Mouse (Mus musculus): ENCODE results near the gene Gm28043. TPM values are rescaled to one million over a fixed set of nuclear protein-coding genes. Genes with fewer than 3 reads are reported as not detected.

The Gm28043 gene
- polyA plus RNA-seq, 1 experiment from 2014 or later = 2.2 TPM

DNA sequence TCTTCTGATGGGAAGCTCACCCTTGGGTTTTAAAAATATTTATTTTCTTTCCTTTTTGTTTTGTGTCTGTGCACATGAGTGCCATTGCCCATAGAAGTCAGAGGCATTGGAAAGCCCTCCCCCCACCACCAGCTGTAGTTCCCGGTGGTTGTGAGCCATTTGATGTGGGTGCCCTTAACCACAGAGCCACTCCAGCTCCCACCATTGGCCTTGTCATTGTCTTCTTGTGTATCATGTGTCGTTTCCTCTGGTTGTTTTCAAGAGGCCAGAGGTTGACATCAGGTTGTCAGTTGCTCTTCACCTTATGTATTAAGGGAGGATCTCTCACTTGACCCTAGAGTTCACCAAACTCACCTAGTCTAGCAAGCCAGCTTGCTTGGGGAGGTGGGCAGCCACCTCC, 78.9 kb downstream of the Gm28043 start:
- 61% methylated on average over 2 of the region's 2 CpGs for WGBS
- no peak for ATAC-seq (ENCODE audit: low FRiP score, low TSS enrichment)
- peaks cover 71% of the 10 kb centered on the region for H3K36me3 ChIP-seq (ENCODE audit: control insufficient read depth, insufficient read depth, low read length)

DNA sequence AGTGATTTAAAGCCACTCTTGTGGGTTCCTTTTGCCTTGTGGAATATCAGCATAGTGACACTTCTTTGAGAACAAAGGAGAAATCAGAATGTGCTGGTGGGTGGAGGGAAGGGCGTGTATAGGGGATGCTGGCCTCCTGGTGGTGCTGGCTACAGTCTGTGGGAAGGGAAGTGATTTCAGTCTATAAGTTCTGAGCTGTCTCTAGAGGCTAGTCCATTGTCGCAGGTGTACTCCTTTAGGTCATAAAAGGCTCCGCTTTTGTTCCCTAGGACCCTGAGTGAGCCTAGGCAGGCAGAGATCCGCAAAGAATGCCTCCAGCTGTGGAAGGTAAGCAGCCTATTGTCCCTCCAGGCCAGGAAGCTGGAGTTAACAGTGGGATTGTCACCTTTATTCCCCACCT, 79.8 kb downstream of the Gm28043 start:
- H3K36me3 ChIP-seq (ENCODE audit: control insufficient read depth, insufficient read depth, low read length) = peaks cover 76% of the 10 kb centered on the region
- H3K27me3 ChIP-seq (ENCODE audit: control insufficient read depth, insufficient read depth, low read length) = no peaks in the 10 kb centered on the region
- no peaks in the 10 kb centered on the region for H3K4me1 ChIP-seq (ENCODE audit: control insufficient read depth, insufficient read depth, low read length)
- 80% methylated on average over 4 of the region's 4 CpGs for WGBS
- no peak overlapping the region for H3K9ac ChIP-seq (ENCODE audit: low read depth, low read length)
- no peak overlapping the region for H3K4me2 ChIP-seq (replicated peaks; ENCODE audit: low read depth, low read length)
- ATAC-seq (ENCODE audit: low FRiP score, low TSS enrichment) = no peak
- no peak overlapping the region for H3K4me3 ChIP-seq (ENCODE audit: low read length)
- H3K27ac ChIP-seq (ENCODE audit: low read depth, low read length) = no peak overlapping the region
- H3K9me3 ChIP-seq (ENCODE audit: control insufficient read depth, low read length) = no peaks in the 10 kb centered on the region

More for the DNA sequence above, 78.9 kb downstream of the Gm28043 start:
- H3K27ac ChIP-seq (ENCODE audit: low read depth, low read length) = no peak overlapping the region
- no peaks in the 10 kb centered on the region for H3K4me1 ChIP-seq (ENCODE audit: control insufficient read depth, insufficient read depth, low read length)
- no peaks in the 10 kb centered on the region for H3K9me3 ChIP-seq (ENCODE audit: control insufficient read depth, low read length)
- no peak overlapping the region for H3K9ac ChIP-seq (ENCODE audit: low read depth, low read length)
- H3K4me3 ChIP-seq (ENCODE audit: low read length) = no peak overlapping the region
- no peak overlapping the region for H3K4me2 ChIP-seq (replicated peaks; ENCODE audit: low read depth, low read length)
- H3K27me3 ChIP-seq (ENCODE audit: control insufficient read depth, insufficient read depth, low read length) = no peaks in the 10 kb centered on the region

DNA sequence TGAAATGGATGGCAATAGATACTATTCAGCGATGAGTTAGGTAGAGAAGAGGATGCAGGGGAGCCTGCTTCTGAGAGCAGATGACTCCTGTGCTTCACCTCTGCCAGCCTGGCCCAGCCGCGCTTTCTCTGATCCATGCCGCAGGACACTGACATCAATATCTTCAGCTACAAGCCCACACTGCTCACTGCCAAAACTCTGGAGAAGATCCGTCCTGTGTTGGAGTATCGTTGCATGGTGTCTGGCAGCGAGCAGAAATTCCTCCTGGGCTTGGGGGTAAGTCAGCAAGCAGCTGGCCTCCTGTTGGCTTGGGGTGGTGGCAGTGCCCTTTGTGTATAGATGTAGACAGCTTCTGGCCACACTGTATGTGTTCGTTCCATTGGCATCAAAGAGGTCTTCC, 82.3 kb downstream of the Gm28043 start:
- H3K9ac ChIP-seq (ENCODE audit: low read depth, low read length) = no peak overlapping the region
- H3K4me3 ChIP-seq (ENCODE audit: low read length) = no peak overlapping the region
- ATAC-seq (ENCODE audit: low FRiP score, low TSS enrichment) = no peak
- no peaks in the 10 kb centered on the region for H3K9me3 ChIP-seq (ENCODE audit: control insufficient read depth, low read length)
- H3K4me2 ChIP-seq (replicated peaks; ENCODE audit: low read depth, low read length) = no peak overlapping the region
- WGBS = 95% methylated on average over 8 of the region's 8 CpGs
- peaks cover 77% of the 10 kb centered on the region for H3K36me3 ChIP-seq (ENCODE audit: control insufficient read depth, insufficient read depth, low read length)
- no peak overlapping the region for H3K27ac ChIP-seq (ENCODE audit: low read depth, low read length)
- H3K27me3 ChIP-seq (ENCODE audit: control insufficient read depth, insufficient read depth, low read length) = no peaks in the 10 kb centered on the region
- no peaks in the 10 kb centered on the region for H3K4me1 ChIP-seq (ENCODE audit: control insufficient read depth, insufficient read depth, low read length)

DNA sequence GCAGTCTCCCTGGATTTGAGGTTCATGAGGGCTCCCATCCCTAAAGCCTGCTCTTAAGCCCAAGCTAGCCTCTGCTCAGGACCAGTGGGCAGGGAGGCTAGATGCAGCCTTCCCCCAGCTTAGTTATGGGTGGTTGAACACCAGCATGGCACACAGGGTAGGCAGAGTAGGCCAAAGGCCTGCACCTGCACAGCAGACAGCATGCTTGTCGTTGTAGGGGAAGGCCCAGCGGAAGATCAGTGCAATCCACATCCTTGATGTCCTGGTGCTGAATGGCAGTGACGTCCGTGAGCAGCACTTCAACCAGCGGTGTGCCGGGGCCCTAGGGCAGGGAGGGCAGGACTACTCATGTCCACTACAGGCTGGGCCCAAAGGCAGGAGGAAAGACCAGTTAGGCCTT, 83.7 kb downstream of the Gm28043 start:
- WGBS = 87% methylated on average over 6 of the region's 6 CpGs
- no peak for ATAC-seq (ENCODE audit: low FRiP score, low TSS enrichment)
- no peaks in the 10 kb centered on the region for H3K4me1 ChIP-seq (ENCODE audit: control insufficient read depth, insufficient read depth, low read length)
- H3K9ac ChIP-seq (ENCODE audit: low read depth, low read length) = no peak overlapping the region
- peaks cover 90% of the 10 kb centered on the region for H3K36me3 ChIP-seq (ENCODE audit: control insufficient read depth, insufficient read depth, low read length)
- no peaks in the 10 kb centered on the region for H3K27me3 ChIP-seq (ENCODE audit: control insufficient read depth, insufficient read depth, low read length)
- no peaks in the 10 kb centered on the region for H3K9me3 ChIP-seq (ENCODE audit: control insufficient read depth, low read length)
- no peak overlapping the region for H3K4me3 ChIP-seq (ENCODE audit: low read length)
- no peak overlapping the region for H3K4me2 ChIP-seq (replicated peaks; ENCODE audit: low read depth, low read length)
- no peak overlapping the region for H3K27ac ChIP-seq (ENCODE audit: low read depth, low read length)

DNA sequence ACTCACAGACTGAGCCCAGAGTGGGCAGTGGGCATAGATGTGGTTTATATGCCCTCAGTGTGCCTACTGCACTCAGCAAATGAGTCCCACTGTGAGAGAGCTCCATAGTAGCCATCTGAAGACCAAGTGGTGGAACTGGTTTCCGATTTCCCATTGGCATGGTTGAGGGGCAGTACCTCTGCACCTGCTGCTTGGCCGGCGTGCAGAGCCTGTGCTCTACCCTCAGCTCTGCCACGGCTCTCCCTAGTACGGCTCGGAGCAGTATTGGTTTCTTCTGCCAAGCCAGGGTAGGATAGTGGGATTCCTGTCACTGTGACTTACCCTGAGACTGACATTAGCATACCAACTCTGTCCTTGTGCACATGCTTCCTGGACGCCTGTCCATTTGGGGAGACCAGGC, 85.9 kb downstream of the Gm28043 start:
- Histone ChIP-seq H3K4me2 (replicated peaks; ENCODE audit: low read depth, low read length) (no peak overlapping the region), H3K9ac (ENCODE audit: low read depth, low read length) (no peak overlapping the region), H3K27ac (ENCODE audit: low read depth, low read length) (no peak overlapping the region), H3K4me3 (ENCODE audit: low read length) (no peak overlapping the region), H3K36me3 (ENCODE audit: control insufficient read depth, insufficient read depth, low read length) (peaks cover 79% of the 10 kb centered on the region), H3K4me1 (ENCODE audit: control insufficient read depth, insufficient read depth, low read length) (no peaks in the 10 kb centered on the region), H3K9me3 (ENCODE audit: control insufficient read depth, low read length) (no peaks in the 10 kb centered on the region), H3K27me3 (ENCODE audit: control insufficient read depth, insufficient read depth, low read length) (no peaks in the 10 kb centered on the region)
- ATAC-seq (ENCODE audit: low FRiP score, low TSS enrichment) = no peak; the same call in 1 of the 2 replicates
- 96% methylated on average over 7 of the region's 7 CpGs for WGBS

DNA sequence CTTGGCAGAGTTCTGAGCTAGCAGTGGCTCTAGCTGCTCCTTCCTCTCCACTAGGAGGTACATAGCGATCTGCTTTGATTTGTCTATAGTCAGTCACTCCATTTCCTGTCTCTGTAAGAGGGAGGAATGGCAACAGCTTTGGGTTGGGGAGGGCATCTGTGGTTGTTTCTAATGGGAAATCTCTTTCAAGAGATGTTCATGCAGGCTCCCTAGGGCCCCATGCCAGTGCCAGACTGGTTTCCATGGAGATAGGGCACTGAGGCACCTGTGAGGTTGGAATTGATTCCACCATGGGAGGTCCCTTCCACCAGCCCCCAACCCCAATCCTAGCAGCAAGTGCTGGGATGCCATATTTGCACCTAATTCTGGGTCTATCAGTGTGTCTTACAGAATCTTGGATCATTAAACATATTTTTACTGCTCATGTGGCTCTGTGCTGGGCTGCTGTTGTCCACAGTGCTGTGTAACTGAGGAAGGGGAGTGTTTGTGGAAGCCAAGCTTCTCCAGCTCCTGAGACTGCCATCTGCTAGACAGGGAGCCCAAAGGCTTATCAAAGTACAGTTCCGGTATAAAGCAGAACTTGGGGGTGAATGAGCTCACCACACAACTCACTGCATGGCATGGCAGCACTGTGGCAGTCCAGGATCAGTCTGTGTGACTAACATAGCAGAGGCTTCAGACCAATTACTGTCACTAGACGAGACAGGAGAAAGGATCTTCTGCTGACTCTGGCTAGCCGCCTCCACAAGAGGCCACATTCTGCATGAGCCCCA, 88.4 kb downstream of the Gm28043 start:
- Histone ChIP-seq H3K4me2 (replicated peaks; ENCODE audit: low read depth, low read length) (no peak overlapping the region), H3K27ac (ENCODE audit: low read depth, low read length) (no peak overlapping the region), H3K36me3 (ENCODE audit: control insufficient read depth, insufficient read depth, low read length) (peaks cover 59% of the 10 kb centered on the region), H3K27me3 (ENCODE audit: control insufficient read depth, insufficient read depth, low read length) (no peaks in the 10 kb centered on the region), H3K4me1 (ENCODE audit: control insufficient read depth, insufficient read depth, low read length) (peaks cover 9% of the 10 kb centered on the region), H3K9me3 (ENCODE audit: control insufficient read depth, low read length) (no peaks in the 10 kb centered on the region), H3K4me3 (ENCODE audit: low read length) (no peak overlapping the region), H3K9ac (ENCODE audit: low read depth, low read length) (no peak overlapping the region)
- 81% methylated on average over 4 of the region's 4 CpGs for WGBS
- ATAC-seq (ENCODE audit: low FRiP score, low TSS enrichment) = no peak

DNA sequence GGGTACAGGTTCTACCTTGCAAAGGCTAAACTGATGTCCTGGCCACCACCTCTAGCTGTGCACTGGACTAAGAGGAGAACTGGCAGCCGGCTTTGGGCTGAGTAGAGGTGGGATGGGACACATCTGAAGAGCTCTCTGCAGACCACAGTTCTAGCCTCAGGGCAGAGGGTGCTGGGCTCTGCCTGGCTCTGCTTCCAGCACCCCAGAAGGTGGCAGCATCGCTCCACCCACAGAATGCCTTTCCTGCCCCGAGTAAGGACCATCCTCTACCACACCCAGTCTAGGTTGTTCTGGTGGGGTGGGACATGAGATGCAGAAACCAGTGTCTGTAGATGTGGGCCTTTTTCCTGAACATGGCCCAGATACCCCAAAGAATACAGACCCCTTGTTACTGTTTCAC, 90.1 kb downstream of the Gm28043 start:
- Histone ChIP-seq H3K9me3 (ENCODE audit: control insufficient read depth, low read length) (no peaks in the 10 kb centered on the region), H3K4me1 (ENCODE audit: control insufficient read depth, insufficient read depth, low read length) (peaks cover 12% of the 10 kb centered on the region), H3K27me3 (ENCODE audit: control insufficient read depth, insufficient read depth, low read length) (no peaks in the 10 kb centered on the region), H3K27ac (ENCODE audit: low read depth, low read length) (no peak overlapping the region), H3K4me3 (ENCODE audit: low read length) (no peak overlapping the region), H3K4me2 (replicated peaks; ENCODE audit: low read depth, low read length) (no peak overlapping the region), H3K9ac (ENCODE audit: low read depth, low read length) (no peak overlapping the region), H3K36me3 (ENCODE audit: control insufficient read depth, insufficient read depth, low read length) (peaks cover 44% of the 10 kb centered on the region)
- 0 out of 2 replicates have a peak, but pooled peaks have one; percentile 56 for ATAC-seq (ENCODE audit: low FRiP score, low TSS enrichment)
- 44% methylated on average over 3 of the region's 3 CpGs for WGBS

DNA sequence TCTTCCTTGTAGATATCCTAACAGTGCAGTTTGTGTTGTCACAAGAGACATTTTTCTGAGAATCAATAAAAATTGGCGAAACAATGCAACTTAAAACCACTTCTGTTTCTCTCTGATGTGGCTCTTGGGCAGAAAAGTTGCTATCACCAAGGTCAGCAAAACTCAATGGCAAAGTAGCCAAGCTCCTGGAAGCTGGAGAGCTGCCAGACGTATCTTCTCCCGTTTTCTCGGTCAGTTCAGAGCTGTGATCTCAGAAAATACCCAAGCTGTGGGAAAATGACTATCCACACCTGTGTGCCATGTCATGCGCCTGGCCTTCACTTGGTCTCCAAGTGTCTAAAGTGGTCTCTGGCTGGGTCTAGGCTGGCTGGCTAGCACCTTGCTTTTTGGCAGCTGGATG, 91.2 kb downstream of the Gm28043 start:
- Histone ChIP-seq H3K9ac (ENCODE audit: low read depth, low read length) (no peak overlapping the region), H3K9me3 (ENCODE audit: control insufficient read depth, low read length) (no peaks in the 10 kb centered on the region), H3K27ac (ENCODE audit: low read depth, low read length) (no peak overlapping the region), H3K27me3 (ENCODE audit: control insufficient read depth, insufficient read depth, low read length) (no peaks in the 10 kb centered on the region), H3K4me2 (replicated peaks; ENCODE audit: low read depth, low read length) (no peak overlapping the region), H3K4me1 (ENCODE audit: control insufficient read depth, insufficient read depth, low read length) (peaks cover 18% of the 10 kb centered on the region), H3K4me3 (ENCODE audit: low read length) (no peak overlapping the region), H3K36me3 (ENCODE audit: control insufficient read depth, insufficient read depth, low read length) (peaks cover 33% of the 10 kb centered on the region)
- no peak for ATAC-seq (ENCODE audit: low FRiP score, low TSS enrichment)
- 68% methylated on average over 5 of the region's 5 CpGs for WGBS

DNA sequence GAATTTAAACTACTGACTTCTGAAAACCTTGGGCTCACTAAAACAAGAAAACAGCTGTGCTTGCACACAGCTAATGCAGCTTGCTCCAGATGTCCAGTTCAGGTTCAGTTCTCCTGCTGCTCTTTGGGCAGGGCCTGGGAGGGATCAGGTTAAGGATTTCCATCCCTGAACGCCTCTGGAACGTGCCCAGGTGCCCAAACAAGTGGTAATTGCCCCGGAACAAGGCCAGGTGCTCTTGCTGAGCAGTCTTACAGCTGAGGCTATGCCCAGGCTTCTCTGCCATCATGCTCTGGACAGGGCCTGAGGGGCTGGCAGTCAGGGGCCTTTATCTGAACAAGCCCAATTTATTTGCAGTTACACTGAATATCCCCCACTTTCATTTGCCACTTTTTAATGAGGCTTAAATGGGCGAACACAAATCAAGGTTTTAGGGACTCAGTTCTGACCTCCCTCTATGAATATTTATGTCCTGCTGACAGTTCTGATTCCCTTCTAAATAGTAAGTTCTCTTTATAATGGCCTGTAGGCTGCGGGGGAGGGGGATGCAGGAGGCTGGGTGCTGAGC, 92.4 kb downstream of the Gm28043 start:
- Histone ChIP-seq H3K27ac (ENCODE audit: low read depth, low read length) (no peak overlapping the region), H3K4me2 (replicated peaks; ENCODE audit: low read depth, low read length) (no peak overlapping the region), H3K36me3 (ENCODE audit: control insufficient read depth, insufficient read depth, low read length) (peaks cover 23% of the 10 kb centered on the region), H3K4me1 (ENCODE audit: control insufficient read depth, insufficient read depth, low read length) (peaks cover 29% of the 10 kb centered on the region), H3K4me3 (ENCODE audit: low read length) (no peak overlapping the region), H3K9me3 (ENCODE audit: control insufficient read depth, low read length) (no peaks in the 10 kb centered on the region), H3K27me3 (ENCODE audit: control insufficient read depth, insufficient read depth, low read length) (no peaks in the 10 kb centered on the region), H3K9ac (ENCODE audit: low read depth, low read length) (no peak overlapping the region)
- ATAC-seq (ENCODE audit: low FRiP score, low TSS enrichment) = no peak
- 36% methylated on average over 5 of the region's 5 CpGs for WGBS

Data from kidney, embryonic 14.5 days (tissue).